In genomic region chr17:60717494-60717893, GRCm38 (mm10) we compare ENCODE assay signal across 21 mouse cellular contexts.
DNase-seq lines count a peak whose midpoint lies in the region; ATAC-seq and TF ChIP-seq lines count a peak whose summit lies in the region.
"Had no signal": no experiment of that assay in that cellular context is flagged by ENCODE, and none has a peak within 500 bp of the region (broad histone marks: within the 10 kb centered on the region; RNA-seq: fewer than 3 reads in every experiment).

No protein-coding gene starts in this region.

- H3K9ac ChIP-seq in liver, embryonic 11.5 days (ENCODE audit: low read depth, low read length), result no peak overlapping the region
- H3K9ac ChIP-seq in liver, postnatal 0 days (replicated peaks), result no peak overlapping the region
- H3K9ac ChIP-seq in liver, embryonic 12.5 days, result no peak overlapping the region
- no peak overlapping the region for H3K9ac ChIP-seq in midbrain, embryonic 11.5 days (ENCODE audit: low read length)
- no peak overlapping the region for H3K9ac ChIP-seq in midbrain, embryonic 16.5 days (ENCODE audit: low read depth, low read length)

- no peak for DNase-seq in liver, embryonic 11.5 days (ENCODE audit: low spot score)
- no peak for DNase-seq in liver, postnatal 0 days
- DNase-seq in liver, result no peak
- peak; percentile 69 for DNase-seq in midbrain, embryonic 11.5 days (ENCODE audit: low spot score, missing footprints)
- DNase-seq: adrenal gland, adult 2 months; adrenal gland, adult 8-10 months; adrenal gland, postnatal 10 days; adrenal gland, postnatal 14 days; adrenal gland, postnatal 25 days; adrenal gland, postnatal 36 days; B cell, adult 2 months; cerebellum, adult 11 months; cerebellum, adult 11-12 months; cerebellum, adult 18-20 months had no signal

- H3K27me3 ChIP-seq in liver, embryonic 11.5 days (replicated peaks; ENCODE audit: control insufficient read depth, insufficient read depth, low read length), result no peaks in the 10 kb centered on the region
- H3K27me3 ChIP-seq in liver, postnatal 0 days (ENCODE audit: insufficient read depth, low read length), result no peaks in the 10 kb centered on the region
- H3K27me3 ChIP-seq in liver, embryonic 12.5 days (replicated peaks), result no peaks in the 10 kb centered on the region
- no peaks in the 10 kb centered on the region for H3K27me3 ChIP-seq in midbrain, embryonic 11.5 days (ENCODE audit: control insufficient read depth, insufficient read depth, low read length)
- no peaks in the 10 kb centered on the region for H3K27me3 ChIP-seq in midbrain, embryonic 16.5 days (ENCODE audit: control insufficient read depth, insufficient read depth, low read depth, low read length)
- H3K27me3 ChIP-seq: CH12.LX, Patski had no signal

- TF ChIP-seq EP300 in liver, postnatal 0 days (IDR thresholded peaks at IDR 0.05; ENCODE audit: low read depth), result no peak

- H3K9me3 ChIP-seq in liver, embryonic 11.5 days (ENCODE audit: control insufficient read depth, low read length), result no peaks in the 10 kb centered on the region
- H3K9me3 ChIP-seq in liver, postnatal 0 days (ENCODE audit: low read length), result no peaks in the 10 kb centered on the region
- H3K9me3 ChIP-seq in liver, embryonic 12.5 days (replicated peaks), result no peaks in the 10 kb centered on the region
- no peaks in the 10 kb centered on the region for H3K9me3 ChIP-seq in midbrain, embryonic 11.5 days (ENCODE audit: control insufficient read depth, low read length)
- no peaks in the 10 kb centered on the region for H3K9me3 ChIP-seq in midbrain, embryonic 16.5 days (replicated peaks; ENCODE audit: control insufficient read depth, low read length, poor library complexity, severe bottlenecking)

- no peak overlapping the region for H3K27ac ChIP-seq in liver, embryonic 11.5 days (ENCODE audit: low read depth, low read length)
- H3K27ac ChIP-seq in liver, postnatal 0 days (ENCODE audit: low read depth), result no peak overlapping the region
- no peak overlapping the region for H3K27ac ChIP-seq in liver, embryonic 12.5 days
- no peak overlapping the region for H3K27ac ChIP-seq in midbrain, embryonic 11.5 days (ENCODE audit: low read depth, low read length)
- no peak overlapping the region for H3K27ac ChIP-seq in midbrain, embryonic 16.5 days (ENCODE audit: low read length)

- TF ChIP-seq CTCF in liver, postnatal 0 days (IDR thresholded peaks at IDR 0.05; ENCODE audit: low read depth), result no peak

- no peaks in the 10 kb centered on the region for H3K4me1 ChIP-seq in liver, embryonic 11.5 days (replicated peaks; ENCODE audit: control insufficient read depth, insufficient read depth, low read length)
- H3K4me1 ChIP-seq in liver, postnatal 0 days (ENCODE audit: insufficient read depth), result no peaks in the 10 kb centered on the region; the same call in 1 of the 2 replicates
- no peaks in the 10 kb centered on the region for H3K4me1 ChIP-seq in liver, embryonic 12.5 days
- H3K4me1 ChIP-seq in midbrain, embryonic 11.5 days (ENCODE audit: control insufficient read depth, insufficient read depth, low read length), result no peaks in the 10 kb centered on the region
- no peaks in the 10 kb centered on the region for H3K4me1 ChIP-seq in midbrain, embryonic 16.5 days (ENCODE audit: control insufficient read depth, insufficient read depth, low read length)

- 0 out of 2 replicates have a peak, but pooled peaks have one; percentile 36 for ATAC-seq in liver, embryonic 11.5 days (replicated peaks; ENCODE audit: low FRiP score)
- no peak for ATAC-seq in liver, postnatal 0 days
- peak; percentile 58; the same call in 1 of the 2 replicates for ATAC-seq in liver, embryonic 12.5 days
- no peak for ATAC-seq in midbrain, embryonic 11.5 days (ENCODE audit: low FRiP score)
- no peak for ATAC-seq in midbrain, embryonic 16.5 days
- ATAC-seq: activated CD4-positive, CD25-positive, alpha-beta regulatory T cell, adult 4 months; CD4-positive, CD25-positive, alpha-beta regulatory T cell, adult 4 months; Patski had no signal

- no peak overlapping the region for H3K4me3 ChIP-seq in liver, embryonic 11.5 days (ENCODE audit: low read depth, low read length)
- no peak overlapping the region for H3K4me3 ChIP-seq in liver, postnatal 0 days (ENCODE audit: low read depth, low read length)
- H3K4me3 ChIP-seq in liver, embryonic 12.5 days, result no peak overlapping the region
- H3K4me3 ChIP-seq in midbrain, embryonic 11.5 days (ENCODE audit: low read depth, low read length), result no peak overlapping the region
- H3K4me3 ChIP-seq in midbrain, embryonic 16.5 days (ENCODE audit: low read depth, low read length), result no peak overlapping the region

- 68% methylated on average over 2 of the region's 2 CpGs for WGBS in liver, embryonic 11.5 days
- WGBS in liver, postnatal 0 days (ENCODE audit: insufficient replicate concordance), result 53% methylated on average over 2 of the region's 2 CpGs
- WGBS in liver, embryonic 12.5 days (ENCODE audit: insufficient replicate concordance), result 68% methylated on average over 2 of the region's 2 CpGs
- WGBS in midbrain, embryonic 11.5 days, result 79% methylated on average over 2 of the region's 2 CpGs
- WGBS in midbrain, embryonic 16.5 days, result 87% methylated on average over 2 of the region's 2 CpGs

- H3K4me2 ChIP-seq in liver, embryonic 11.5 days, result no peak overlapping the region
- H3K4me2 ChIP-seq in liver, postnatal 0 days (ENCODE audit: low read depth, low read length), result no peak overlapping the region
- H3K4me2 ChIP-seq in liver, embryonic 12.5 days, result no peak overlapping the region
- no peak overlapping the region for H3K4me2 ChIP-seq in midbrain, embryonic 11.5 days
- no peak overlapping the region for H3K4me2 ChIP-seq in midbrain, embryonic 16.5 days (ENCODE audit: low read length)

- no peaks in the 10 kb centered on the region for H3K36me3 ChIP-seq in liver, embryonic 11.5 days (ENCODE audit: control insufficient read depth, insufficient read depth, low read length)
- H3K36me3 ChIP-seq in liver, postnatal 0 days (replicated peaks; ENCODE audit: insufficient read depth, low read length), result no peaks in the 10 kb centered on the region
- H3K36me3 ChIP-seq in liver, embryonic 12.5 days, result no peaks in the 10 kb centered on the region
- H3K36me3 ChIP-seq in midbrain, embryonic 11.5 days (ENCODE audit: control insufficient read depth, insufficient read depth, low read length), result no peaks in the 10 kb centered on the region
- H3K36me3 ChIP-seq in midbrain, embryonic 16.5 days (ENCODE audit: control insufficient read depth, insufficient read depth, low read length), result no peaks in the 10 kb centered on the region
- H3K36me3 ChIP-seq: G1E had no signal

Comparison
In these comparisons a context has a peak if more than half of its experiments do, and no peak if none do; other contexts are left out.
1. ATAC-seq: peak in liver, embryonic 11.5 days (single experiment) and liver, embryonic 12.5 days (single experiment); none in liver, postnatal 0 days (single experiment), midbrain, embryonic 11.5 days (single experiment) and midbrain, embryonic 16.5 days (single experiment).